Mouse (Mus musculus) hindbrain, embryonic 15.5 days (tissue): ENCODE results near the gene Ddx43. TPM values are rescaled to one million over a fixed set of nuclear protein-coding genes. Genes with fewer than 3 reads are reported as not detected.

Experiments used
- ATAC-seq: fragments of 200-750 bp; cut with Nextera tagmentation; 2 replicates; pipeline ENCODE4 v1.8.0; 2017; ENCODE audit warnings: low read depth, moderate number of reproducible peaks, moderate TSS enrichment; ENCODE audit not compliant: low FRiP score
- H3K27ac ChIP-seq: fragments of 300-500 bp; sonication (generic); replicated peaks from 2 replicates; pipeline ENCODE4 v1.5.1; 2015; ENCODE audit warnings: mild to moderate bottlenecking, inconsistent platforms
- H3K27me3 ChIP-seq: fragments of 300-500 bp; sonication (generic); 2 replicates; pipeline ENCODE4 v1.6.1; 2015; ENCODE audit warnings: control low read depth, inconsistent platforms
- H3K36me3 ChIP-seq: fragments of 300-500 bp; sonication (generic); 2 replicates; pipeline ENCODE4 v1.6.1; 2015; ENCODE audit warnings: control low read depth, inconsistent platforms
- H3K4me1 ChIP-seq: fragments of 300-500 bp; sonication (generic); replicated peaks from 2 replicates; pipeline ENCODE4 v1.6.1; 2015; ENCODE audit warnings: control low read depth, inconsistent platforms
- H3K4me2 ChIP-seq: fragments of 300-500 bp; sonication (generic); 2 replicates; pipeline ENCODE4 v1.6.1; 2015; ENCODE audit warnings: moderate library complexity, mild to moderate bottlenecking, inconsistent platforms
- H3K4me3 ChIP-seq: fragments of 300-500 bp; sonication (generic); 2 replicates; pipeline ENCODE4 v1.5.1; 2015; ENCODE audit warnings: mild to moderate bottlenecking, inconsistent platforms
- H3K9ac ChIP-seq: fragments of 300-500 bp; sonication (generic); 2 replicates; pipeline ENCODE4 v1.6.1; 2015; ENCODE audit warnings: inconsistent platforms
- H3K9me3 ChIP-seq: fragments of 300-500 bp; sonication (generic); 2 replicates; pipeline ENCODE4 v1.6.1; 2016; ENCODE audit warnings: control low read depth, inconsistent platforms
- WGBS: fragments of 180-500 bp; shearing (Covaris S2); methylation state at CpG from one replicate; pipeline ENCODE4 v1.1.7; 2015; 5-methylcytosine and 5-hydroxymethylcytosine counted together
- polyA plus RNA-seq: library from polyadenylated mRNA; unstranded; fragments of >200 nt; fragmentation: Nextera tagmentation; extraction: Ambion mirVana; gene quantifications from 2 replicates; pipeline ENCODE4 v1.2.1, GENCODE M21; 2015

The Ddx43 gene
- polyA plus RNA-seq, 1 experiment from 2014 or later = 0.47 TPM

DNA sequence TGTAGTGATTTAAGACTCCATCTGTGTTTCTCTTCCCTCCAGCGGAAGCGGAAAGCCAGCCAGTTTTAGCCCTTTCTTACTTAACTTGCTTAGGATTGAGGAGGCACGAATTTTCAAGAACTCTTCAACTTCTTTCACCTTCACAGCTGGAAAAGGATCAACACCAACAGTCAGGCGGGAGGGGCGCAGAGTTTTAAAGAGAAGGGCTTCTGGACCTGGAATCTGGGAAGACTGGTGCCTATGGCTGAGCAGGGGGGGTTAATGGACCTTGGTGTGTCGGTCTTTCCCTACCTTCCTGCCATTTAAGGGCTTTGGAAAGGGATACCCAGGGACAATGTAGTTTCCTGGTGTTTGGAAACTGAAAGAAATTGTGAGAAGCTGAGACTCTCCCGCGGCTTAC lies 18.0 kb upstream of the Ddx43 start:
- ATAC-seq = no peak
- WGBS = 35% methylated on average over 8 of the region's 8 CpGs
- H3K4me3 ChIP-seq = peak overlapping the region; percentile 39
- 0 out of 2 replicates have a peak overlapping the region, but pooled peaks have one; percentile 46 for H3K9ac ChIP-seq
- H3K4me2 ChIP-seq = peak overlapping the region; percentile 73
- H3K27ac ChIP-seq = no peak overlapping the region; the same call in 1 of the 2 replicates
- peaks cover 12% of the 10 kb centered on the region for H3K4me1 ChIP-seq
- H3K36me3 ChIP-seq = no peaks in the 10 kb centered on the region
- H3K9me3 ChIP-seq = no peaks in the 10 kb centered on the region
- H3K27me3 ChIP-seq = no peaks in the 10 kb centered on the region

DNA sequence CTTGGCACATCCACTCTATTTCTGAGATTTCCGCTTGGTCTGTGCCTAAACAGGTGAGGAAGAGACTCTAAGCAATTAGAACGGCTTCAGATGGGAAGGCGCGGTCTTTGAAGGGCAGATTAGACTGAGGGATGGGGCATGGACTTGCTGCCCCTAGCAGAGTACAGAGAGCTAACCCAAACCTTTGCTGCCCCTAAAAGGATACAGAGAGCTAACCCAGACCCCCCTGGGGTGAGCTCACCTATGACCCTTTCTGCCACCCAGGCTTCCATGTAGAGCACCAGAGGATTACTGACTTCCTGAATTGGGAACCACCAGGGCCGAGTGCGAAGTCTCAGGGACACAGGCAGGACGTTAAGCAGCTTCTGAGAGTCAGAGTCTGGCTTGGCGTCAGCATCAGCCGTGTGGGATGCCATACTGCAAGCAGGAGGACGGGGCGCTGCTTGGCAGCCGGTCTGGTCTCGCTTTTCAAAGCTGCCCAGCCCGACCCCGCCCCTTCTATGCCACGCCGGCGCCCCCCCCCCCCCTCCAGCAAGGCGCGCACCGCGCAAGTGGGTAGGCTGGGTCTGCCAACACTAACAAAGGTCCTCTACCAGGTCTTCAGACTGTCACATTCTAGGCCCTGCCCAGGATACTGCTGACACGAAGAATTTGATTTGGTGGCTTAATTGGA lies 17.3 kb upstream of the Ddx43 start, which contains the start of gene Ooep:
Gene Ooep, minus strand, starts transcription at position 613 of the 673 bp plus-strand sequence.
- H3K4me1 ChIP-seq = peaks cover 12% of the 10 kb centered on the region
- H3K27ac ChIP-seq = peak within 1 kb of the TSS; percentile 57
- H3K27me3 ChIP-seq = no peaks in the 10 kb centered on the region
- peak within 1 kb of the TSS; percentile 39 for H3K4me3 ChIP-seq
- peak within 1 kb of the TSS; percentile 73 for H3K4me2 ChIP-seq
- peak within 1 kb of the TSS; percentile 46 for H3K9ac ChIP-seq
- WGBS = 7% methylated on average over 18 of the region's 23 CpGs
- no peaks in the 10 kb centered on the region for H3K9me3 ChIP-seq
- no peaks in the 10 kb centered on the region for H3K36me3 ChIP-seq
- ATAC-seq = peak; percentile 93

DNA sequence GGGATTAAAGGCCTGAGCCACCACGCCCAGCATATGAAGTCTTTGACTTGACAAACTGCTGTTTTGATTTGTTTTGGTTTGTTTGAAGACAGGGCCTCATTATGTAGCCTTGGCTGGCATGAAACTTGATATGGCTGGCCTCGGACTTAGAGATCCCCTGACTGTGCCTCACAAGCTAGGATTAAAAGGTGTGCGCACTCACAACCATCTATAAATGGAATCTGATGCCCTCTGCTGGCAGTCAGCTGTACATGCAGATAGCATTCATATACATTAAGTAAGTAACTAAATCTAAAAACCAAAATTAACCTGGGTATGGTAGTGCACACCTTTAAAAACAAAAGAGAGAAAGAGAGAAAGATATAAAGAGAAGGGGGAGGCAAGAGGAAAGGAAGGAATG lies 9.7 kb upstream of the Ddx43 start:
- H3K4me3 ChIP-seq = no peak overlapping the region
- 63% methylated on average over 3 of the region's 3 CpGs for WGBS
- no peak overlapping the region for H3K9ac ChIP-seq
- no peak overlapping the region for H3K27ac ChIP-seq
- no peaks in the 10 kb centered on the region for H3K27me3 ChIP-seq
- no peak for ATAC-seq
- no peaks in the 10 kb centered on the region for H3K4me1 ChIP-seq
- no peak overlapping the region for H3K4me2 ChIP-seq
- H3K36me3 ChIP-seq = no peaks in the 10 kb centered on the region
- no peaks in the 10 kb centered on the region for H3K9me3 ChIP-seq

DNA sequence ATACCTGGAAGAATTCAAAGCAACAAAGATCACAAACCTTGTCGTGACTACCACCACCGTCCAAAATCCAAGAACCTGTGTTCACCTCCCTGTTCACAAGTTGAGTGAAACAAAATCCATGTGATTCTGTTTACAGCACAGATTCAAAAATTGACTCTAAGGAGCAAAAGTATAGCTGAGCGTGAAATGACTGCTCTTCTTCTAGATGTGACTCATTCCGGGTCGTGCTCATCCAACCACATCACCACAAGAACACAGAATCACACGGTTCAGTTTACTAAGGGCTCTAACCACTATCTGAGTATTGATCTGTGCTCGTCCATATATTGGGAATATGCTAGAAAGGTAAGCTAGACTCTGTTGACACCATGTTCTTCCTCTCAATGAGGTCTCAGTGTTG lies 8.6 kb upstream of the Ddx43 start:
- Histone ChIP-seq H3K27me3 (no peaks in the 10 kb centered on the region), H3K4me2 (no peak overlapping the region), H3K4me3 (no peak overlapping the region), H3K4me1 (no peaks in the 10 kb centered on the region), H3K36me3 (no peaks in the 10 kb centered on the region), H3K27ac (no peak overlapping the region), H3K9me3 (no peaks in the 10 kb centered on the region), H3K9ac (no peak overlapping the region)
- no peak for ATAC-seq
- 93% methylated on average over 7 of the region's 7 CpGs for WGBS

DNA sequence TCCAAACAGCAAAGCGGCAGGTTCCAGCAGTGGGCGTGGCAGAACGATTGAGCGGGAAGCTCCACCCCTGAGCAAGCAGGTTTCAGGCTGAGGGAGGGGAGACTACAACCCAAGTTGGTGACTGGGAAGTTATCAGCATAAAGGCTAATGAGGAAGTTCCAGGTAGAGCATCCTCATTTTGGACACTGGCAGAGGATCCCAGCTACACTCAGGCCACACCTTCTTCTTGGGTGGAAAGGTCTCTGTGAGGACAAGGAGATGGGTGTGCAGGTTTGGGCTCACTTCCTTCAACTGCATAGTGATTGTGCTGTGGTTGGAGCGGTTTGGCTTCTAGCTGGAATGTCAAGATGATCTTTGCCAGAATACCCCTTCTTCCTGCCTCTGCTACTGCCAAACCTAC lies 5.6 kb upstream of the Ddx43 start:
- peaks cover 26% of the 10 kb centered on the region for H3K27me3 ChIP-seq
- no peaks in the 10 kb centered on the region for H3K9me3 ChIP-seq
- no peak overlapping the region for H3K27ac ChIP-seq
- 69% methylated on average over 5 of the region's 5 CpGs for WGBS
- no peak overlapping the region for H3K4me3 ChIP-seq
- no peaks in the 10 kb centered on the region for H3K4me1 ChIP-seq
- ATAC-seq = no peak
- H3K36me3 ChIP-seq = no peaks in the 10 kb centered on the region
- no peak overlapping the region for H3K4me2 ChIP-seq
- H3K9ac ChIP-seq = no peak overlapping the region

DNA sequence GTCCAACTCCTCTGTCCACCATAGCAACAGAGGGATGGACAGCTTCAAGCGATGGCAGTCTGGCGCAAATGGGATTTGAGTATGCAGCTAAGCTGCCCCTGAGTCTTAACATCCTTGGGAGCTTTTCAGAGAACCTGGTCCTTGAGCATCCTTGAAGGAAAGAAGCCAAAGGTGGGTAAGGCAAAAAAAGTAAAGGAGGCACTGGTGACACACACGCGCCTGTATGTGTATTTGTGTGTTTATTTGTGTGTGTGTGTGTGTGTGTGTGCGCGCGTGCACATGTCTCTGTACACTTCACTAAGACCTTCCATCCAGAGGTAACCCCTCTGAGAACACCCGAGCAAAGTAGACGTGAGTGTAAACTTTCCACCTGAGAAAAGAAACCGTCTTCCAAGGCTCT lies 1.8 kb upstream of the Ddx43 start:
- H3K4me2 ChIP-seq = no peak overlapping the region
- peaks cover 55% of the 10 kb centered on the region for H3K27me3 ChIP-seq
- 91% methylated on average over 10 of the region's 10 CpGs for WGBS
- no peak overlapping the region for H3K27ac ChIP-seq
- ATAC-seq = no peak
- H3K9me3 ChIP-seq = no peaks in the 10 kb centered on the region
- no peaks in the 10 kb centered on the region for H3K36me3 ChIP-seq
- H3K9ac ChIP-seq = no peak overlapping the region
- no peak overlapping the region for H3K4me3 ChIP-seq
- H3K4me1 ChIP-seq = peaks cover 12% of the 10 kb centered on the region

DNA sequence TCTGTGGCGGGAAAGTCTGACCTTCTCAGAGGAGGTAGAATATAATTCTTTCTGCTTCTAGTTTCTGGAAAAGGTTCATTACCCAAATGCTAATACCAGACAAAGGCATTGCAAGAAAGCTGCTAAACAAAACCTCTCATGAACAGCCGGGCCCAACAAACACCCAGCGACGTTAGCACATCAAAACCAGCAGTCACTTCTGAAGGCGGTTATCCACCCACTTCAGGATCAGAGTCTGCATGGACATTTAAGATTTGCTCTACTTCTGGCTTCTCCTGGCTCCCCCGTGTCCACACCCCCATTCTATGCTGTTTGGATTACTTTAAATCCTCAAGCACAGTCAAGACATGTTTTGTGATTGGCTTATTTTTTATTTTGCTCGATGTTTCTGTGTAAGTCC lies 975 bp upstream of the Ddx43 start:
- H3K9me3 ChIP-seq = no peaks in the 10 kb centered on the region
- H3K27me3 ChIP-seq = peaks cover 55% of the 10 kb centered on the region
- H3K27ac ChIP-seq = no peak overlapping the region
- no peak overlapping the region for H3K4me2 ChIP-seq
- no peak overlapping the region for H3K9ac ChIP-seq
- WGBS = 64% methylated on average over 7 of the region's 7 CpGs
- H3K36me3 ChIP-seq = no peaks in the 10 kb centered on the region
- H3K4me1 ChIP-seq = peaks cover 12% of the 10 kb centered on the region
- H3K4me3 ChIP-seq = no peak overlapping the region
- ATAC-seq = no peak

DNA sequence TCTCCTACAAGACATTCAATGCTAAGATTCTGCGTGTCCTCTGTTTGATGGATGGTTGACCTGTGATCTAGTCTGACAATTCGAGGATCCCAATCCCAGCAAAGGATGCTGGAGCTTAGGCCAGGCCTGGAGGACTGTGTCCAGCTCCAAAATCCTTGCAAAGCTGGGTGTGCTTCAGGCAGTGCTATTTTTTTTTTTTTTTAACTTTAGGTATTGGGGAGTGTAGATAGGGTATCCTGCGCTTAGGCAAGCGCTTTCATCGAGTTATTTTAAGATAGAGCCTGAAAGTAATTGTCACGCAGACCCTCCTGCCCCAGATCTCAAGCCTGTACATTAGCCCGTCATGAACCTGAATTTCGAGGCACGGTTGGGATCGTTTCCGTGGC lies 340 bp upstream of the Ddx43 start:
- Histone ChIP-seq H3K4me1 (peaks cover 12% of the 10 kb centered on the region), H3K27me3 (peaks cover 55% of the 10 kb centered on the region), H3K9me3 (no peaks in the 10 kb centered on the region), H3K4me2 (peak overlapping the region; percentile 77), H3K4me3 (peak overlapping the region; percentile 50), H3K27ac (no peak overlapping the region), H3K9ac (0 out of 2 replicates have a peak overlapping the region, but pooled peaks have one; percentile 9), H3K36me3 (no peaks in the 10 kb centered on the region)
- no peak; the same call in 1 of the 2 replicates for ATAC-seq
- 30% methylated on average over 11 of the region's 11 CpGs for WGBS

DNA sequence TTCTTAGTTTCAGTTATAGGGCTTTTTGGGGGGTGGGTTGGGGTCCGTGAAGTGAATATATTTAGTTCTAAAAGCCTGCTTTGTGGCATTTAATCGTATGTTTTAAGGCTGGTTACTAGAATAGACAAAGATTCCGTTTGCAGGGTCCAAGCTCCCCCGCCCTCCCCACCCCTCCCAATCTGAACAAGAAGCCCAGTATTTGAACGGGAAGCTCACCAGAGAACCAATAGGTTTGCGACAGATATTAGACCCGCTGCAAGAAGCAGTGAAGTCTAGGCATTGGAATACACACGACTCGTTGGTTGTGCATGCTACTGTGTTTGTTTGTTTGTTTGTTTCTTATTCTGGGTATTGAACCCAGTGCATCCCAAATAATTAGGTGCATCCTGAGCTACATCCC lies 940 bp downstream of the Ddx43 start:
- H3K4me3 ChIP-seq = peak overlapping the region; percentile 50

DNA sequence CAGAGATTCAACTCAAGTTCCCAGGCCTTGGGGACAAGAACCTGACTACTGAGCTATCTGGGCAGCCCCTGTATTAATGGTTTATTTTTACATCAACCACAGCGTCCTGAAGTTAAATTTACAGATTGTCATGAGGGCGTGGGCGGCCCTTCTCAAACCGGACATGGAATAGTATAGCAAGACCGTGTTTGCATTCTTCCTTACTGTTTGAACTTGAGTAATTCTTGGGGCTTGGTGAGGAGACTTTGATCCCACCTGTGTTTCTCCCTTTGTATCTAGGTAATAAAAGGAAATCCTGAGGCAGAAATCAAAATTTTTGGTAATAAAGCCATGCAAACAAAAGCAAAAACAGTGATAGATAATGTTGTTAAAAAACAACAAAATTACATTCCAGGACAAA lies 5.0 kb downstream of the Ddx43 start:
- Histone ChIP-seq H3K9ac (no peak overlapping the region), H3K4me3 (no peak overlapping the region), H3K9me3 (no peaks in the 10 kb centered on the region), H3K27ac (no peak overlapping the region), H3K4me1 (peaks cover 8% of the 10 kb centered on the region), H3K4me2 (no peak overlapping the region), H3K27me3 (peaks cover 23% of the 10 kb centered on the region), H3K36me3 (no peaks in the 10 kb centered on the region)
- ATAC-seq = no peak
- 87% methylated on average over 5 of the region's 5 CpGs for WGBS

More for the DNA sequence above, 940 bp downstream of the Ddx43 start:
- peaks cover 55% of the 10 kb centered on the region for H3K27me3 ChIP-seq
- H3K36me3 ChIP-seq = no peaks in the 10 kb centered on the region
- 64% methylated on average over 9 of the region's 9 CpGs for WGBS
- peaks cover 12% of the 10 kb centered on the region for H3K4me1 ChIP-seq
- no peak overlapping the region for H3K27ac ChIP-seq
- no peak for ATAC-seq
- peak overlapping the region; percentile 77; the same call in 1 of the 2 replicates for H3K4me2 ChIP-seq
- no peak overlapping the region for H3K9ac ChIP-seq
- H3K9me3 ChIP-seq = no peaks in the 10 kb centered on the region

DNA sequence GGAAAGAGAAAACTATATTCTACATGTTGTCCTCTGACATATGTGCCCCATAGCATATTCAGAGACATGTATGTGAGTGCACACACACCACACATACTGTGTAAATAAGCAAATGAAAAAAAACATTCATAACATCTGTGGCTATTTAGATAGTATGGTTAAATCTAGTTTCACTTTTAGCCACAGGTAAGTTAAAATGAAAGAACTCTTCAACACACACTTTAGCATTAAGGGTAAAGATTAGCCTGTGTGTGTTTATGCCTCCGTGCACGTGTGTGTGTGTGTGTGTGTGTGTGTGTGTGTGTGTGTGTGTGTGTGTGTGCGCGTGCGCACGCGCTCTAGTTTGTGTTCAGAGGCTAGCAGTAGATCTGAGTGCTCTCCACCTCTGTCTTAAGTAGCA lies 6.0 kb downstream of the Ddx43 start:
- Histone ChIP-seq H3K9me3 (no peaks in the 10 kb centered on the region), H3K4me3 (no peak overlapping the region), H3K9ac (no peak overlapping the region), H3K27me3 (peaks cover 14% of the 10 kb centered on the region), H3K4me2 (no peak overlapping the region), H3K27ac (no peak overlapping the region), H3K36me3 (no peaks in the 10 kb centered on the region), H3K4me1 (no peaks in the 10 kb centered on the region)
- ATAC-seq = no peak
- 92% methylated on average over 7 of the region's 7 CpGs for WGBS

DNA sequence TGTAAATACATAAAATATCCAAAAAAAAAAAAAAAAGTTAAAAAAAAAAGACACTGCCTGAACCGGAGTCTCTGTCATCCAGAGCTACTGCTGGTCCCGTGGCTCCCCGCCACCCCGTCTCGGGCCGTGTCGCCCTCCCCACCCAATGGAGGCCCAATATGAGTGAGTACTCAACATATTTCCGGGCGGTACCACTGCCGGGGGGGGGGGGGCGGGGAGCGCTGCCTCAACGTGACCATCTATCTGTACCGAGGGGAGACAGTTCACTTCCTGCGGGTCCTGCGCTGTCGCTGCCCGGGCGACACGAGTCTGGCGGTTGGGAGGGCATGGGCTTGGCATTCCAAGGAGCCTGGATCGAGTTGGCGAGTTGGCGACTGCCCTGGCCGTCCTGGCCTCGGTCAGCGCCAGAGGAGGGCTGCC lies 31.8 kb downstream of the Ddx43 start:
- Histone ChIP-seq H3K4me3 (peak overlapping the region; percentile 36), H3K36me3 (no peaks in the 10 kb centered on the region), H3K4me2 (peak overlapping the region; percentile 61), H3K9me3 (no peaks in the 10 kb centered on the region), H3K27me3 (no peaks in the 10 kb centered on the region), H3K27ac (no peak overlapping the region), H3K4me1 (no peaks in the 10 kb centered on the region), H3K9ac (peak overlapping the region; percentile 29; the same call in 1 of the 2 replicates)
- peak; percentile 56 for ATAC-seq
- WGBS = 28% methylated on average over 27 of the region's 27 CpGs

DNA sequence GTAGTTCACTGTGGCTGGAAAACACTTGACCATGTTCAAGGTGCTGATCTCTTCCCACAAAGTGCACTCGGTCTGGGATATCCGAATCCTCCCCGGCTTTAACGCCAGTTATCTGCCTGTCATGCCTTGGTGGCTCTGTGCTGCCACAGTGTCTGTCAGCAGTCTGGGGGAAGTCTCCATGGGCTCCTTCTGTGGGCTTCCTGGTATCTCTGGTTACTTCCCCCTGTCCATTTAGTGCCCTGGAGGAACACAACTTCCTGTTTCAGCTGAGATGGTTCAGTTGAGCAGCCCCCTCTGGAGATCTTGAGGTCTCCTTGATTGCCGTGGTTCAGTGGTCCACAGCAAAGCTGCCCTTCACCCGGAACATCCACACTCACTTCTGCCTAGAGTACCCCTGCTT lies 32.6 kb downstream of the Ddx43 start:
- Histone ChIP-seq H3K4me2 (0 out of 2 replicates have a peak overlapping the region, but pooled peaks have one; percentile 61), H3K9me3 (no peaks in the 10 kb centered on the region), H3K4me3 (no peak overlapping the region), H3K4me1 (no peaks in the 10 kb centered on the region), H3K9ac (no peak overlapping the region), H3K27me3 (no peaks in the 10 kb centered on the region), H3K36me3 (no peaks in the 10 kb centered on the region), H3K27ac (no peak overlapping the region)
- 85% methylated on average over 6 of the region's 6 CpGs for WGBS
- ATAC-seq = no peak
